Mouse (Mus musculus) small intestine, adult 2 months (tissue): ENCODE results near the gene Sdk2.

ENCODE experiments used
- CTCF ChIP-seq: fragments of 200-500 bp; IDR thresholded peaks from 2 replicates; pipeline ENCODE4 v1.5.1; 2012; ENCODE audit warnings: low read depth, mild to moderate bottlenecking, control low read depth, inconsistent platforms, low read length, moderate library complexity, mixed read lengths; ENCODE audit not compliant: insufficient replicate concordance, insufficient read length; ENCODE audit errors: extremely low read depth
- POLR2A ChIP-seq: fragments of 200-500 bp; IDR thresholded peaks from 2 replicates; pipeline ENCODE4 v1.6.1; 2012; ENCODE audit warnings: low read depth, mild to moderate bottlenecking, control low read depth, inconsistent platforms, low read length, moderate library complexity

GRCm38 (mm10) chr11:114093636-114094035, 26.8 kb upstream of the Sdk2 start:
- TF ChIP-seq POLR2A (no peak), CTCF (no peak)
